Mouse (Mus musculus) lung, postnatal 14 days (tissue): ENCODE results near the gene Gm973.
A peak's percentile ranks its signal among the peaks of the same experiment; 100 is the strongest.
"Not testable (repeated sequence)": the region's sequence is repeated elsewhere in the genome, so short reads cannot be mapped to it uniquely, and the experiment has no call there.

Source experiments
- DNase-seq: peaks from one replicate; pipeline ENCODE4 v3.0.0; 2021

Gene Gm973

DNA sequence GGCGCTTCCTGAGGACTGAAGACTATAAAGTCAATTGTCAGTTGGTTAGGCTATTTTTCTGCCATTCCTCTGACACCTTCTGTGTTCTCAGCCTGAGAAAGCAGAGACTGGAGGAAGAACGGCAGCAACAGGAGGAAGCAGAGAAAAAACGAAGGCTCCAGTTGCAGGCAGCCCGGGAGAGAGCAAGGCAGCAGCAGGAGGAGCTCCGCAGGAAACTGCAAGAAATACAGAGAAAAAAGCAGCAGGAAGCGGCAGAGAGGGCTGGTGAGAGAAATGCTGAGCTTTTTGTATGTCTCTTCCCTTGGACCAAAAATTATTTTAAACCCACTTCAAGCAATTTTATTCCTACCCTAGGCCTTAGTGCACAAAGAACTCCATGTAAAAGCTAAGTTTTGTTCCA is 117.0 kb downstream of the Gm973 start:
- DNase-seq = no peak

- no peak for DNase-seq
These were observed 120.3 kb downstream of the Gm973 start for GRCm38 (mm10) chr1:59636349-59636748.

GRCm38 (mm10) chr1:59638371-59638770 is 122.3 kb downstream of the Gm973 start:
- DNase-seq = no peak

DNA sequence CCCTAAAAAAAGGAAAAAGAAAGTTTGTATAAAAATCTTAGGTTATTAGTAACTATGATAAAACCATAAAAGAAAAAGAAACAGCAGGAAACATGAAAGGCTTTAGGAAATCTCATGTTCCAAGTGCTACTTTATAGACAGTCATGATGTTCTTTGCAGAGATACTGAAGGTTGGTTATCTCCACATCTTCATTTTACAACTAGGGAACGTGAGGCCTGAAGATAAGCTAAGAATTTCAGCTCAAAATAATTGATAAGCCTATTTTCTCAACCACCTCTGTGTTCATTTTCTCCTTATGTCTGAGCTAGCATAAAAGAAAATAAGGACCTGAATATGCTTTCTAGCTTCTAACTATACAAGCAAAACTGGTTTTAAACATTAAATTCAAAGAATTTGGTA is 126.4 kb downstream of the Gm973 start:
- no peak for DNase-seq

- DNase-seq = not testable (repeated sequence)
These were observed 130.4 kb downstream of the Gm973 start for GRCm38 (mm10) chr1:59646502-59646901.

GRCm38 (mm10) chr1:59651201-59651819 is 135.2 kb downstream of the Gm973 start:
- DNase-seq = no peak

DNA sequence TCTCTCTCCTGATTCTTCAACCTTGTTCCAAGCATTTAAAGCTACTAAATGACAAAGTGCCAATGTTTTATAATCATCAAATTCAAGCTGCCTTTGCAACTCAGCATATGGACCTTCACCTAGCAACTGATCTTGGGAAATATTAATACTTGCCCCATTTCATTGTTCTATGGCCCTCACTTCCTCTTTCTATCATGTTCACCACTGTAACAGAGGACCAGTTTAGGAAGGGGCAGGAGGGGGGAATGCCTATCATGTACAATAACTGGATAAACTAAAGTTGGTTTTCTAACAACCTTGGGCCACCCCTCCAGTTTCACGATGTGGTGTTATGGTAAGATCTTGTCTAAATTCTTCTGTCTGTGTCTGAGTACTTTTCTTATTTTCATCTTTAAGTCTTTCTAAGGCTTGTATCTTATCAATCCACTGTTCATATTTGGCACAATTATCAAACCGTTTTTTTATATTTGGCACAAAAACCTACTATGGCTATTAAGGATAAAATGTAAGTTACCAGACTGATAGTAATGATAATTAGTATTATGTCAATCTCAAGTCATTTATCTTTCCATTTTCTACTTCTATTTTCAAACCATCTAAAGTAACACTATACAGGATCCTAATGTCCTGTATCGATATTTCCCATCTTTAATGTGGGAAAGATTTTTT is 137.3 kb downstream of the Gm973 start:
- no peak for DNase-seq

DNA sequence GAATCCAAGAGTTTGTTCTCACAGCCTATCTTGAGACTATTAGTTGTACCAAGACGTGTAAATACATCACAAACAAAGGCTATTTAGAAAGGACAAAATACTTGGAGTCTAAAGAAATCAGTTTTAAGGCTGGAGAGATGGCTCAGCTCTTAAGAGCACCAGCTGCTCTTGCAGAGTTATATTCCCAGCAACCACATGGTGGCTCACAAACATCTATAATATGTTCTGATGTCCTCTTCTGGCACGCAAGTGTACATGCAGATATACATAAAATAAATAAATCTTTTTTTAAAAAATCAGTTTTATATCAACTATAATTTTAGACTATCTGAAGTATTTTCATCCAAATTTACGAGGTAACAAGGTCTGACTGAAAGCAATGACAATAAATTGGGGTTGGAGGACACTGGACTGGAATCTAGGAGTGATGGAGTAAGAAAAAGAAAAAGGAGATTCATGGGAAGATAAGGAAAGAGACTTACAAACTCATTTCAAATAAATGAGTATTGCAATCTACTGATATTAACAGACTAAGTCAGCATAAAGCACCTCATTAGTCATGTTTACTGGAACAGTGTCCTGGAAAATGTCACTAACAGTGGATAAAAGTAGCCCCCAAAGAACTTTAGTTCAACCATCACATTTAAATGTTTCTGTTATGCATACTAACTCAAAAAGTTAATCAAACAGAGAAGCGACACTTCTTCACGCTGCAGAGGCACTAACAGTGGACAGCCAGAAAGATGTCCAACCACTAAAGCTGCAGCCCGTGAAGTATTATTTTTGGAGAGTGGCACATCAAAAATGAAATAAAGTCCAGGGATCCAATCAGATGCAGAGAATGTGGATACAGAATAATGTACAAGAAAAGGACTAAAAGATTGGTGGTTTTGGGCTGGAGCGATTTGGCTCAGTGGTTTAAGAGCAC is 140.4 kb downstream of the Gm973 start:
- DNase-seq = no peak

GRCm38 (mm10) chr1:59663456-59664135 is 147.5 kb downstream of the Gm973 start:
- no peak for DNase-seq

DNA sequence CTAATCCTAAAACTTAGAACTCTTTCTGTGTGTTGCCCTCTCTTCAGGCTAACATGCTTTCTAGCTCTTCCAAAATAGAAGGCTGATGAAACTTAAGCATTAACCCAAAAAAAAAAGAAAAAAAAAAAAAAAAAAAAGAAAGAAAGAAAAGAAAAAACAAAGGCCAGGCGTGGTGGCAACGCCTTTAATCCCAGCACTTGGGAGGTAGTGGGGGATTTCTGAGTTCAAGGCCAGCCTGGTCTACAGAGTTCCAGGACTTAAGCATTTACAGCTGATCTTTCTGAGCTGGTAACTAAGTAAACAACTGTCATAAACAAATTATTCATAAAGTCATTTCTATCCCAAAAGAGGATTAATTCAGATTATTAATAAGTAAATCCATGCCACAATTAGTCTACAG is 152.8 kb downstream of the Gm973 start:
- no peak for DNase-seq

- DNase-seq = peak; percentile 29
These were observed 154.0 kb downstream of the Gm973 start for GRCm38 (mm10) chr1:59669962-59670630.

DNA sequence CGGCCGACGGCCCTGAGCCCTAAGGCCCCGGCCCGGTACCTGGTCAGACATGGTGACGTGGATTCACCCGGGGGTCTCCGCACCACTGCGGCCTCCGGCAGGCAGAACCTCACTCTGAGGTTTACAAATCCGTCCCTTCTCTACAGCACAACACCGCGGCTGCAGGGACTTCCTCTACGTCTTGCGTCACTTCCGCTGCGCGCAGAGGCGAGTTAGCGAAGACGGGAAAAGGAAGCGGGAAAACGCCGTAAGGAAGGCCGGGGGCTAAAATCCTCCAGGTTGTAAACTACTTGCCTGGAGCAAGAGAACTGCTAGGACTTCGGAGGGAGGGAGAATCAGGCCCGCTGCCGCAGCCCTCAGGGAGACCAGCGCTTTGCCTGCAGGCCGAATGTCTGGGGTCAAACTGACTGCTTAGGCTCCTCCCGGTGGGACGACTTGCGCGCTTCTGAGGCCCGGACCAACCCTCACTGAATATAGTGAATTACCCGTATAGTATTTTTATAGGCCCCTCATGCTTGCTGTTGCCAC is 154.6 kb downstream of the Gm973 start, which contains the start of gene Sumo1:
Sumo1 (minus strand) TSS at position 194 of the 528 bp plus-strand sequence.
- DNase-seq = peak; percentile 88

- DNase-seq = no peak
These were observed 157.6 kb downstream of the Gm973 start for GRCm38 (mm10) chr1:59673661-59674060.

- DNase-seq = peak; percentile 36
These were observed 168.1 kb downstream of the Gm973 start for GRCm38 (mm10) chr1:59683926-59684818.

- peak; percentile 85 for DNase-seq
These were observed 169.0 kb downstream of the Gm973 start, which contains the start of gene Nop58 for GRCm38 (mm10) chr1:59684819-59685755. Nop58 (plus strand) TSS chr1:59684971.
